Mouse (Mus musculus) G1E (cell line): ENCODE measurements around the gene Clstn1.

ENCODE experiments used
- CTCF ChIP-seq: IDR thresholded peaks from 2 replicates; pipeline ENCODE4 v1.5.1; 2012; ENCODE audit warnings: low read depth, low read length, inconsistent platforms, mixed read lengths
- GATA1 ChIP-seq: IDR thresholded peaks from 2 replicates; pipeline ENCODE4 v1.6.1; 2012; ENCODE audit warnings: borderline replicate concordance, low read length, inconsistent platforms, mixed read lengths
- GATA2 ChIP-seq: IDR thresholded peaks from 2 replicates; pipeline ENCODE4 v1.6.1; 2012; ENCODE audit warnings: low read depth, low read length, inconsistent platforms, borderline replicate concordance
- POLR2AphosphoS5 ChIP-seq: IDR thresholded peaks from 2 replicates; pipeline ENCODE4 v1.6.1; 2012; ENCODE audit warnings: low read depth, low read length, inconsistent platforms; ENCODE audit not compliant: insufficient replicate concordance
- TAL1 ChIP-seq: conservative IDR thresholded peaks from 2 replicates; pipeline ENCODE4 v1.6.1; 2012; ENCODE audit warnings: low read depth, low read length, inconsistent platforms, mixed read lengths

DNA sequence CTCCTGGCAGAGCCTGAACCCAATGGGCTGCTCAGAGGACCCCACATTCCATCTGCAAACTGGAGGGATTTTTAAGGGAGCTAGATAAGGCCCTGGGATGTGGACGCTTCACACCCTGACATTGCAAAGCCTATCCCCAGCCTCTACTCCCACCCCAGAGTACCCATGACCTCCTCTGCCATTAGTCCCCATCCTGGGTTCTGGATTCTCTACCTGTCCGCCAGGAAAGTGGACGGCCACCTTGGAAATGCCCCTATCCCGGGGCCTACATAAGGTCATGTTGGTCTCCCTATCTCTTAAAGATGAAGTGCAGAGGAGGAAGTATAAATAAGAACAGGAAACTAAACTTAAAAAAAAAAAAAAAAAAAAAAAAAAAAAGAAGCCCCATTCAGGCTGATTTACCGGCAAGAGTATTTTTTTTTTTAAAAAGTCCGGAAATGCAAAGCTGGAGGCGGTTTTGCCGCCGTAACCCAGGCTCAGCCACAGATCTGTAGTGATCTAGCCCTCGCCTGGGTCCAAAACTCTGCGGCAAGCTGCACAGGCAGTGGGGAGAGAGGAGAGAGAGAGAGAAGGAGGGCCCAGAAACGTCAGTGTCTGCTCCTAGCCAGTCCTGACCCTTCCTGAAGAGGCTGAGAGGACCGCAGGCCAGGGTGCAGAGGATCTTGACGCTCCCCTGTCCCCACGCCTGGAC, 111.4 kb downstream of the Clstn1 start:
- TF ChIP-seq GATA1, result no peak
- TF ChIP-seq CTCF, result no peak
- TF ChIP-seq GATA2, result no peak
- no peak for TF ChIP-seq POLR2AphosphoS5
- TF ChIP-seq TAL1, result no peak
